Mouse (Mus musculus) neural tube, embryonic 15.5 days (tissue): Measurements from ENCODE around the gene Tgif1. TPM values are rescaled to one million over a fixed set of nuclear protein-coding genes. Genes with fewer than 3 reads are reported as not detected.

Experiments
- ATAC-seq: fragments of 200-750 bp; cut with Nextera tagmentation; 2 replicates; pipeline ENCODE4 v1.8.0; 2017; ENCODE audit warnings: mild to moderate bottlenecking, moderate TSS enrichment, moderate library complexity; ENCODE audit not compliant: low FRiP score
- H3K27ac ChIP-seq: fragments of 300-500 bp; sonication (generic); replicated peaks from 2 replicates; pipeline ENCODE4 v1.5.1; 2015; ENCODE audit warnings: mild to moderate bottlenecking, inconsistent platforms
- H3K27me3 ChIP-seq: fragments of 300-500 bp; sonication (generic); replicated peaks from 2 replicates; pipeline ENCODE4 v1.6.1; 2015; ENCODE audit warnings: inconsistent platforms
- H3K36me3 ChIP-seq: fragments of 300-500 bp; sonication (generic); 2 replicates; pipeline ENCODE4 v1.6.1; 2015; ENCODE audit warnings: inconsistent platforms
- H3K4me1 ChIP-seq: fragments of 300-500 bp; sonication (generic); 2 replicates; pipeline ENCODE4 v1.6.1; 2015; ENCODE audit warnings: inconsistent platforms
- H3K4me2 ChIP-seq: fragments of 300-500 bp; sonication (generic); 2 replicates; pipeline ENCODE4 v1.6.1; 2015; ENCODE audit warnings: inconsistent platforms, mild to moderate bottlenecking, moderate library complexity
- H3K4me3 ChIP-seq: fragments of 300-500 bp; sonication (generic); replicated peaks from 2 replicates; pipeline ENCODE4 v1.5.1; 2015; ENCODE audit warnings: mild to moderate bottlenecking, inconsistent platforms
- H3K9ac ChIP-seq: fragments of 300-500 bp; sonication (generic); replicated peaks from 2 replicates; pipeline ENCODE4 v1.6.1; 2015; ENCODE audit warnings: mild to moderate bottlenecking, inconsistent platforms
- H3K9me3 ChIP-seq: fragments of 300-500 bp; sonication (generic); replicated peaks from 2 replicates; pipeline ENCODE4 v1.6.1; 2016; ENCODE audit warnings: inconsistent platforms
- WGBS: fragments of 180-500 bp; shearing (Covaris S2); methylation state at CpG from one replicate; pipeline ENCODE4 v1.1.7; 2015; ENCODE audit warnings: mixed read lengths; 5-methylcytosine and 5-hydroxymethylcytosine counted together
- polyA plus RNA-seq: library from polyadenylated mRNA; unstranded; fragments of >200 nt; fragmentation: Nextera tagmentation; extraction: Ambion mirVana; gene quantifications from 2 replicates; pipeline ENCODE4 v1.2.1, GENCODE M21; 2015

The Tgif1 gene
- 11.3 and 24.6 TPM in 2 replicates for polyA plus RNA-seq

DNA sequence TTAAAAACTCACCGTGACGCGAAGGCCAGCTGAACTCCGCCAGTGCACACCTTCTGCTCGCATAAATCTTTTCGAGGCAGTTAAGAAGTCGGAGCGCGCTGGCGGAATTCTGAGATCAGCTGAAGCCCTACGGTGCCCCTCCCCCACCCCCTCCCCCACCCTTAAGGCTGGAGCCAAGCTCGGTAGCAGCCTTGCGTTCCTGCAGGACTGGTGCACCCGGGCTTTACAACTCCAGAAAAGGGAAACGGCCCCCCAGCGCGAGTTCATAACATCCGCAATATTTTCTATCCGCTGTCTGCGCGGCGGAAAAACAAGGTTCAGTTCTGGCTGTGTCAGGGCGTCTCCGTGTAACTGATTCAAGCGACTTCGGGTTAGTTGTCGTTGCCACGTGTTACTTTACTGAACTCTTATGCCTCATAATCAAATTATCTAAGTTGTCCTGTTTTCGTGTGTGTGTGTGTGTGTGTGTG, at the start of gene Tgif1:
Gene Tgif1 (minus strand): TSS at position 111 of the 470 bp plus-strand sequence.
- Histone ChIP-seq H3K27me3 (peaks cover 21% of the 10 kb centered on the region), H3K9me3 (no peaks in the 10 kb centered on the region), H3K27ac (peak within 1 kb of the TSS; percentile 89), H3K9ac (peak within 1 kb of the TSS; percentile 71), H3K4me1 (peaks cover 54% of the 10 kb centered on the region), H3K36me3 (no peaks in the 10 kb centered on the region), H3K4me2 (peak within 1 kb of the TSS; percentile 98), H3K4me3 (peak within 1 kb of the TSS; percentile 56)
- WGBS, result 1% methylated on average over 28 of the region's 29 CpGs
- peak; percentile 33; the same call in 1 of the 2 replicates for ATAC-seq

DNA sequence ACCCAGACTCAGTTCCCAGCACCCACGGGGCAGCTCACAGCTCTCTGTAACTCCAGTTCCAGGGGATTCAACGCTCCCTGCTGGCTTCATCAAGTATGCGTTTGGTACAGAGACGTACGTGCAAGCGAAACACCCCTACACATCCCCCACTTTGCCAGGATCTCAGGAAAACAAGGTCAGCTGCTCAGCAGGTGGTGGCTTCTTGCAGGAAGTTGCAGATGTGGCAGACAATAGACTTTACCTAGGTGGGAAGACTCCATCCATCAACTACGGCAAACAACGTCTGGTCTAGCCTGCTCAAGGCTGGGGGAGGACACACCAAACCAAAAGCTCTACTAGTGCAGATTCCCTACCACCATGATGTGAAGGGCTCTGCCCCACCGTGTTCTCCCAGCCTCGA, 47.3 kb upstream of the Tgif1 start:
- H3K27me3 ChIP-seq, result no peaks in the 10 kb centered on the region
- no peak overlapping the region for H3K4me2 ChIP-seq
- H3K9ac ChIP-seq, result no peak overlapping the region
- H3K27ac ChIP-seq, result no peak overlapping the region
- no peaks in the 10 kb centered on the region for H3K4me1 ChIP-seq
- H3K36me3 ChIP-seq, result no peaks in the 10 kb centered on the region
- no peaks in the 10 kb centered on the region for H3K9me3 ChIP-seq
- WGBS, result 76% methylated on average over 10 of the region's 10 CpGs
- no peak overlapping the region for H3K4me3 ChIP-seq
- no peak for ATAC-seq

DNA sequence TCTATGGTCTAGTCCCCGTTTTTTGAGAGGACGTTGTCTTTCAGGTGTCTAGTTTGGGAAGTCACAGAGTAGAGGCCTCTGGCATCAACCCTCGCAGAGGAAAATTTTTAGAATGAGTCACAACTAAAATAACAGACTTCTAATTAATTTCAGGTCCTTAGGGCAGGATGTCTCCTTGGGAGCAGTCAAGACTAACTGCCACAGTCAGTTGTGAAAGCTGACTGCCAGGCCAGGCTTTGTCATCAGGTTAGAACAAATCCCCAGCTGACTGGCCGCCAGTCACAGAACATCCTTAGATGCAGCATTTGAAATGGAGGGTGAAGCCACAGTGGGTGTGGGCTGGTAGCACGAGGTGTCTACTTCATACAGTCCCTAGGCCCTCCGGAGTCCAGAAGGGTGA, 46.3 kb upstream of the Tgif1 start:
- Histone ChIP-seq H3K27me3 (no peaks in the 10 kb centered on the region), H3K9ac (no peak overlapping the region), H3K27ac (no peak overlapping the region), H3K4me3 (no peak overlapping the region), H3K4me1 (no peaks in the 10 kb centered on the region), H3K36me3 (no peaks in the 10 kb centered on the region), H3K4me2 (no peak overlapping the region), H3K9me3 (no peaks in the 10 kb centered on the region)
- no peak for ATAC-seq
- 89% methylated on average over 6 of the region's 6 CpGs for WGBS

DNA sequence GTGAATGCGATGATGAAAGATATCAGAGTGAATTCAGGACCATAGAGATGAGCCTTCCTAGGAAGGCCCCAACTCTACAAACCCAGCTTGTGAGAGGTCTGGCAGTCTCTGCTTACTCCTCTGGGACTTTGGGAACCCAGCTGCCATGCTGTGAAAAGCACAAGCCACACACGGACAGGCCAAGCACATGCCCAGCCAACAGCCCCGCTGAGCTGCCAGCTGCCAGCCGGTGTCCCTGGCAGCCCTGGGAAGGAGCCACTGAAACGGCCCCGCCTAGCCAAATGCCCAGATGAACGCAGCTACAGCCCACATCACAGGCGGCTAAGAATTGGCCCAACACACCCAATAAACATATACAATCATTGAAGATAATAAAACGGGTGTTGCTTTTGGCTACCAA, 41.5 kb upstream of the Tgif1 start:
- WGBS, result 37% methylated on average over 9 of the region's 9 CpGs
- no peaks in the 10 kb centered on the region for H3K27me3 ChIP-seq
- no peak for ATAC-seq
- H3K4me3 ChIP-seq, result no peak overlapping the region
- H3K9me3 ChIP-seq, result no peaks in the 10 kb centered on the region
- H3K9ac ChIP-seq, result no peak overlapping the region
- no peak overlapping the region for H3K4me2 ChIP-seq
- H3K36me3 ChIP-seq, result no peaks in the 10 kb centered on the region
- 0 out of 2 replicates have a peak, but pooled peaks cover 9% of the 10 kb centered on the region for H3K4me1 ChIP-seq
- no peak overlapping the region for H3K27ac ChIP-seq

DNA sequence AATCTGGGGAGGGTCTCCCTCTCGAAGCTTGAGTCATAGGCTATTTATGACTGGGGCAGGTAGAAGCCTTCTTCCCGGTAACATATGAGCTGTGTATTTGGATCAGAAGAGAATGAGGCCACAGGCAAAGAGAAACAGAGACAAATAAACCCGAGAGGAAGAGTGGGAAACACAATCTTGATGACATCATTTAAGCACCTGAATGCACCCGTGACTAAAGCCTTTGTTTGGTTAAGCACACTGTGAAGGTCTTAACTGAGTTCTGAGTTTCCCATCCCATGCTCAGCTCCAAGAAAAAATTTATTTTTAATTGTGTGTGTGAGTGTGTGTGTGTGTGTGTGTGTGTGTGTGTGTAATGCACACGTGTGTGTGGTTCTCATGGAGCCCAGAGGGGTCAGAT, 39.8 kb upstream of the Tgif1 start:
- Histone ChIP-seq H3K27me3 (no peaks in the 10 kb centered on the region), H3K9ac (no peak overlapping the region), H3K4me1 (0 out of 2 replicates have a peak, but pooled peaks cover 9% of the 10 kb centered on the region), H3K27ac (no peak overlapping the region), H3K36me3 (no peaks in the 10 kb centered on the region), H3K4me3 (no peak overlapping the region), H3K4me2 (no peak overlapping the region), H3K9me3 (no peaks in the 10 kb centered on the region)
- 41% methylated on average over 5 of the region's 5 CpGs for WGBS
- no peak for ATAC-seq

DNA sequence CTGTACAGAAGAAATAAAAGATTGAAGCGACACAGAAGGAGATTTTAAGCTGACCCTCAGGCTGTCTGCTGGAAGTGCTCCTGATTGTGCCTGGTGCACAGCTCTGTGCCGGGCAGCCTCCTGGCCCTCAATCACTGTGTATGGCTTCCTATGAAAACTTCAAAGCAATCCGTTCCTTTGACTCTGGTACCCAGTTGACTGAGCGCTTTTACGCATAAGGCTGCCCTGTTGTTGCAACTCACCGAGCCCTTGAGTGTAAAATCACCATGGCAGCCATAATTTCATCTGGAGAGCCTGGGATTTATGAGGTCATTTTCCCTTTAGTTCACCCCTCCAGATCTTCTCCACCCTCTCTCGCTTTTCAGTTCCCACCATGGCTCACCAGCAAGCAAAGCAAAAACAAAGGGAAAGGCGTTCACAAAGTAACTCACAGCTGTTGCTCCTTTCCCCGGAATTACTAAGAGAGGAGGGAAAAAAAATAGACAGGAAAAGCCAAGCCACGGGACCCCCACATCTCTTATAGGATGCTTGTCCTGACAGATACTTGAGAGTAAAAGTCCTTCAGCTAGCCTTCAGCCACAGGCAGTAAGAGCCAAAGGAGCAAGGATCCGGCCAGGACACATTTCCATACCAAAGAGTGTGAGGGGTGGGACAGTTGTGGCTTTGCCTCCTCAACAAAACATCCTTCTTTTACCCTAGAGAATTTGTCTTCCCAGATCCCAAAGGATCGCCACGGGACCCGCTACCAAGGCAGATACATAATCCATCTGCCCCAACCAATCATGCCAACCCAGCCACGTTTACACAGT, 39.1 kb upstream of the Tgif1 start:
- WGBS, result 10% methylated on average over 15 of the region's 15 CpGs
- Histone ChIP-seq H3K9me3 (no peaks in the 10 kb centered on the region), H3K27me3 (no peaks in the 10 kb centered on the region), H3K4me3 (no peak overlapping the region), H3K4me1 (0 out of 2 replicates have a peak, but pooled peaks cover 9% of the 10 kb centered on the region), H3K4me2 (no peak overlapping the region), H3K36me3 (no peaks in the 10 kb centered on the region), H3K9ac (no peak overlapping the region), H3K27ac (no peak overlapping the region)
- no peak for ATAC-seq

DNA sequence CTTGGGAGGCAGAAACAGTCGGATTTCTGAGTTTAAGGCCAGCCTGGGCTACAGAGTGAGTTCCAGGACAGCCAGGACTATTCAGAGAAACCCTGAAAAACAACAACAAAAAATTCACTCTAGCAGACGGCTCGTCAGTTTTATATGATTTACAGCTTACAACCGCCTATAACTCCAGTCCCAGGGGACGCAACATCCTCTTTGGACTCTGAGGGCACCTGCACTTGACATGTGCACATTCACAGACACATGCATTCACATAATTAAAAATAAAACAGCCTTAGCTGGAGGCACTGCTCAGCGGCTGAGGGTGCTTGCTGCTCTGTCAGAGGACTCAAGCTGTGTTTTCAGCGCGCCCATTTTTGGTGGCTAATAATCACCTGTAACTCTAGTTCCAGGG, 37.2 kb upstream of the Tgif1 start:
- Histone ChIP-seq H3K9ac (no peak overlapping the region), H3K9me3 (no peaks in the 10 kb centered on the region), H3K27me3 (no peaks in the 10 kb centered on the region), H3K36me3 (no peaks in the 10 kb centered on the region), H3K4me1 (0 out of 2 replicates have a peak, but pooled peaks cover 9% of the 10 kb centered on the region), H3K4me2 (no peak overlapping the region), H3K4me3 (no peak overlapping the region), H3K27ac (no peak overlapping the region)
- WGBS, result 72% methylated on average over 8 of the region's 8 CpGs
- ATAC-seq, result no peak

DNA sequence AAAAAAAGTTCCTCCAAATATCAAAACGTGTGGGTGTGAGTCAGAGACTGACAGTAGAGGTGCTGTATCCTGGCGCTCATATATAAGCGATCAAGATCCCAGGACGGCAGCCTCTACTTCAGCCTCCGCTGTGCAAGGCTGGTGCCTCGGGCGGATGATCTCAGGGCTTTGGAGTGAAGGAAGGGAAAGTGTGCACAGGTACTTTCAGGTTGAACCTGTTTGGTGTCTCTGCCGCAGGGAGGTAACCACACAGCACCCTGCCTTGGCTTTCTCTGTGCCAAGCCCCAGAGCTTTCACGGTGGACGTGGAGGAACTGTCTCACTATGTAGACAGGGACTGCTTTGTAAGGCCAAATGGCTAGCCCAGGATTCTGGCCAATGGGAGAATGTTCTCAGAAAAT, 35.3 kb upstream of the Tgif1 start:
- WGBS, result 90% methylated on average over 10 of the region's 10 CpGs
- Histone ChIP-seq H3K4me1 (0 out of 2 replicates have a peak, but pooled peaks cover 9% of the 10 kb centered on the region), H3K9me3 (no peaks in the 10 kb centered on the region), H3K27me3 (no peaks in the 10 kb centered on the region), H3K9ac (no peak overlapping the region), H3K4me3 (no peak overlapping the region), H3K36me3 (no peaks in the 10 kb centered on the region), H3K27ac (no peak overlapping the region), H3K4me2 (no peak overlapping the region)
- no peak for ATAC-seq

DNA sequence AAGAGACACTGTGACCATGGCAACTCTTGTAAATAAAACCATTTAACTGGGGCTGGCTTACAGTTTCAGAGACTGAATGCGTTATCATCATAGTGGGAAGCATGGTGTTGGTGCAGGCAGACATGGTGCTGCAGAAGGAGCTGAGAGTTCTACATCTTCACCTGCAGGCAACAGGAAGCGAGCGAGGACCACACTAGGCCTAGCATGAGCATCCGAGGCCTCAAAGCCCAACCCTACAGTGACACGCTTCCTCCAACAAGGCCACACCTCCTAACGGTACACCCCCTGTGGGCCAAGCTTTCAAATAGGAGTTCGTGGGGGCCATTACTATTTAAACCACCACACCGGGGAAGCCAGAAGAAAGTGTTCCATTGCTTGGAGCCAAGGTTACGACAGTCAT, 34.5 kb upstream of the Tgif1 start:
- WGBS, result 92% methylated on average over 9 of the region's 9 CpGs
- no peak overlapping the region for H3K4me3 ChIP-seq
- no peak overlapping the region for H3K9ac ChIP-seq
- no peaks in the 10 kb centered on the region for H3K9me3 ChIP-seq
- no peak for ATAC-seq
- no peak overlapping the region for H3K4me2 ChIP-seq
- H3K27ac ChIP-seq, result no peak overlapping the region
- H3K36me3 ChIP-seq, result no peaks in the 10 kb centered on the region
- 0 out of 2 replicates have a peak, but pooled peaks cover 7% of the 10 kb centered on the region for H3K4me1 ChIP-seq
- H3K27me3 ChIP-seq, result no peaks in the 10 kb centered on the region

DNA sequence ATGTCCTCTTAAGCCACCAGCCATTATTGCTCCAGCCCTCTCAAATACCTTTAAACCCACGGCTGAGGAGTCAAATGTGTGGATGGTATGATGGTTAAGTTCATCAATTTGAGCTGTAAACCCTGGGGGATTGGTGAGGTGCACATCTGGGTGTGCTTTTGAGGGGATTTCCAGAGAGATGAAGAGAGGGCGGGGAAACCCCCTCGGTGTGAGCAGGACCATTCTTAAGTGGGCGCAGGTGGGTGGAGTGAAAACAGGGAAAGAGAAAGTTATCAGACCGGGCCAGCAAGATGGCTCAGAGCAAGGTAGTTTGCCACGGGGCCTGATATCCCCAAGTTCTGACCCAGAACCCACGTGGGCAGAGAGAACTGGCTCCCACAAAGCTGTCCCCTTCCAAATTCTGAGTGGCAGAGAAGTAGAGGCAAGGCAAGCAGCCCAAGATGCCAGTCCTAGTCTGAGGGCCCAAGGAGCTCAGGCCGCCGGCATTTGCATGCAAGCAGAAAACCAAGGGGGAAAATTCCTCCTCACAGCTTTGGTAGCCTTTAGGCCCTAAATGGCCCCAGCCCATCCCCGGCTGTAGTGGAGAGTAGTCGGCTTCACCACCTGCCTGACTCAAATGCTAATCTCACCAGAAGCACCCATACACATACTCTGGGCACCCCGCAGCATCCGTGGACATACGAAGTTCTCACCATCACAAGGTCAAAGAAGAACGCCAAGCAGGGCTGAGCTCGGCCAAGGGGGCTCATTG, 33.5 kb upstream of the Tgif1 start:
- Histone ChIP-seq H3K27ac (no peak overlapping the region), H3K4me1 (no peaks in the 10 kb centered on the region), H3K4me2 (no peak overlapping the region), H3K9me3 (no peaks in the 10 kb centered on the region), H3K4me3 (no peak overlapping the region), H3K27me3 (no peaks in the 10 kb centered on the region), H3K36me3 (no peaks in the 10 kb centered on the region), H3K9ac (no peak overlapping the region)
- WGBS, result 85% methylated on average over 16 of the region's 16 CpGs
- ATAC-seq, result no peak

DNA sequence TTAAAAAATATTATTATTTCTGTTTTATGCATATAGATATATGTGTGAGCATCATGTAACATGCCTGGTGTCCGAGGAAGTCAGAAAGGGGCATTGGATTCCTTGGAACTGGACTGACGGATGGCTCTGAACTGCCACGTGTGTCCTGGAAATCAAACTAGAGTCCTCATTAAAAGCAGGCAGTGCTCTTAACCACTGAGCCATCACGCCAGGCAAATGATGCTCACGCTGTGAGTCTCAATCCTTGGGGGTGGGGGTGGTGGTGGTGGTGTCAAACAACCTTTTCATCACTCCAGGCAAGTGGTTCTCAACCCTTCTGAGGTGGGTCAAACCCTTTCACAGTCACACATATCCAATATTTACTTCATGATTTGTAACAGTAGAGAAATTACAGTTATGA, 32.5 kb upstream of the Tgif1 start:
- H3K27me3 ChIP-seq, result no peaks in the 10 kb centered on the region
- no peak for ATAC-seq
- no peak overlapping the region for H3K4me2 ChIP-seq
- no peaks in the 10 kb centered on the region for H3K9me3 ChIP-seq
- H3K4me3 ChIP-seq, result no peak overlapping the region
- H3K27ac ChIP-seq, result no peak overlapping the region
- no peak overlapping the region for H3K9ac ChIP-seq
- WGBS, result 88% methylated on average over 5 of the region's 5 CpGs
- H3K4me1 ChIP-seq, result no peaks in the 10 kb centered on the region
- H3K36me3 ChIP-seq, result no peaks in the 10 kb centered on the region

DNA sequence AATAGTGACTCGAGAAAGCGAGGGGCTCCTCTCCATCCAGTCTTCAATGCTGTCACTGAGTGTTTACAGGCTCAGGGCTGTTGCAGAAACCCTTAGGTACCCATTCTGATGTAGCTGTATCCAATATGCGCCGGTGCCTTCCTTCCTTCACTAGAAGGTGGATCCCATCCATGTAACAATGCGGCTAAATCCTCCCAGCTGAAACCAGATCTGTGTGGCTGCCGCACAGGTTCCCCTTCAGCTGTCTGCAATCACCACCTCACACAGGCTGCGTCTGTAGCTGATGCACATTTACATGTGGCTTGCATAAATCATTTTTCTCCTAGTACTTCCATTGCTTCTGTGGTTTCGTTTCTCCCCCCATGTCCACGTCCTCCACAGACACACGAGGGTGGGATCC, 28.6 kb upstream of the Tgif1 start:
- H3K4me2 ChIP-seq, result no peak overlapping the region
- H3K4me1 ChIP-seq, result no peaks in the 10 kb centered on the region
- H3K4me3 ChIP-seq, result no peak overlapping the region
- H3K27me3 ChIP-seq, result no peaks in the 10 kb centered on the region
- no peaks in the 10 kb centered on the region for H3K9me3 ChIP-seq
- H3K36me3 ChIP-seq, result no peaks in the 10 kb centered on the region
- no peak overlapping the region for H3K27ac ChIP-seq
- 83% methylated on average over 10 of the region's 10 CpGs for WGBS
- H3K9ac ChIP-seq, result no peak overlapping the region
- no peak for ATAC-seq
